Mouse (Mus musculus): ENCODE measurements around the gene Chil5. TPM values are rescaled to one million over a fixed set of nuclear protein-coding genes. Genes with fewer than 3 reads are reported as not detected.
A peak's percentile ranks its signal among the peaks of the same experiment; 100 is the strongest.
"Not testable (repeated sequence)": the region's sequence is repeated elsewhere in the genome, so short reads cannot be mapped to it uniquely, and the experiment has no call there.

Chil5 gene
- polyA plus RNA-seq (2015; fragmentation: Nextera tagmentation; extraction: Ambion mirVana) = not detected in 2 replicates

DNA sequence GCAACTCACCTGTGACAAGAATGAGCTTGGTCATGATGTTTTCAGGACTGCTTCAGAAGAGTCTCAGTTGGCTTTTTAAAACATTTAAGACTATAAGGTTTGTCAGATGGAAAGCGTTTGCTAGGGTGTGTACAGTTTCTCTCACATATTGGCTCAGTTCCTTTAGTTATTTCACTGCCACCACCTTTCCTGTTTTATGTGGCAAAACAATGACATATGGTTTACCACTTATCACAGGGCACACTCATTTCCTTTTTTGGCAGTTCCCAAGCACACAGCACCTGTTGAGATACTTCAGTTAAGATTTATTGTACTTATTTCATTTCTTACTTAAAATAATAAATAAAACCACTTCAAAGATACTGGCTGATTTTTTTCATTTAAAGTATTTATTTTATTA, at the start of gene Chil5:
Chil5 (minus strand) TSS at position 34 of the 400 bp plus-strand sequence.
- Histone ChIP-seq H3K36me3 (ENCODE audit: control insufficient read depth, insufficient read depth, low read length) (no peaks in the 10 kb centered on the region), H3K4me1 (replicated peaks; ENCODE audit: control insufficient read depth, insufficient read depth, low read length) (no peaks in the 10 kb centered on the region), H3K4me2 (ENCODE audit: low read depth, low read length) (no peak within 1 kb of the TSS), H3K4me3 (ENCODE audit: low read length) (no peak within 1 kb of the TSS), H3K9ac (ENCODE audit: low read length) (no peak within 1 kb of the TSS), H3K27me3 (ENCODE audit: control insufficient read depth, insufficient read depth, low read depth, low read length) (no peaks in the 10 kb centered on the region), H3K27ac (ENCODE audit: low read length) (no peak within 1 kb of the TSS), H3K9me3 (ENCODE audit: control insufficient read depth, low read length) (no peaks in the 10 kb centered on the region)
- 68% methylated on average over 1 of the region's 1 CpGs for WGBS
- no peak for ATAC-seq (ENCODE audit: low read depth)

DNA sequence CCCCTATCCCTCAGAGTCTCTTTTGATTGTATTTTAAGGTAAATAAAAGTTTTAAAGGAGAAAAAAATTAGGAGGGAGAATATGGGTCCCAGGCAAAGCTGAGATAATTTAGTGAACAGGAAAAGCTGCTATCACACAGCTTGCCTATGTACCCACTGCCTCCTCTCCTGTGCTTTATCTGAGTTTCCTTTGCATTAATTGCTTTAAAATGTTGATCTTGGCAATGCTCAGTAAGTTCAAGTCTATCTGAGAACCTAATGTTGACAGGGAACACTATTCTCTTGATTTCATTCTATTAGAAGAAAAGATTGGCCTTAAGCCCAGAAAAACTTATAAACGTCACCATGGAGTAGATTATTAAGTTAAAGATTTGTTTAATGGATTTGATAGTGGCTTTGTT, 42.2 kb upstream of the Chil5 start:
- no peak overlapping the region for H3K4me2 ChIP-seq (ENCODE audit: low read depth, low read length)
- 20% methylated on average over 1 of the region's 1 CpGs for WGBS
- H3K4me3 ChIP-seq (ENCODE audit: low read length) = no peak overlapping the region
- peak; percentile 34; the same call in 1 of the 2 replicates for ATAC-seq (ENCODE audit: low read depth)
- H3K9ac ChIP-seq (ENCODE audit: low read length) = no peak overlapping the region
- no peak overlapping the region for H3K27ac ChIP-seq (ENCODE audit: low read length)
- H3K4me1 ChIP-seq (replicated peaks; ENCODE audit: control insufficient read depth, insufficient read depth, low read length) = no peaks in the 10 kb centered on the region
- H3K27me3 ChIP-seq (ENCODE audit: control insufficient read depth, insufficient read depth, low read depth, low read length) = no peaks in the 10 kb centered on the region
- H3K36me3 ChIP-seq (ENCODE audit: control insufficient read depth, insufficient read depth, low read length) = no peaks in the 10 kb centered on the region
- no peaks in the 10 kb centered on the region for H3K9me3 ChIP-seq (ENCODE audit: control insufficient read depth, low read length)

DNA sequence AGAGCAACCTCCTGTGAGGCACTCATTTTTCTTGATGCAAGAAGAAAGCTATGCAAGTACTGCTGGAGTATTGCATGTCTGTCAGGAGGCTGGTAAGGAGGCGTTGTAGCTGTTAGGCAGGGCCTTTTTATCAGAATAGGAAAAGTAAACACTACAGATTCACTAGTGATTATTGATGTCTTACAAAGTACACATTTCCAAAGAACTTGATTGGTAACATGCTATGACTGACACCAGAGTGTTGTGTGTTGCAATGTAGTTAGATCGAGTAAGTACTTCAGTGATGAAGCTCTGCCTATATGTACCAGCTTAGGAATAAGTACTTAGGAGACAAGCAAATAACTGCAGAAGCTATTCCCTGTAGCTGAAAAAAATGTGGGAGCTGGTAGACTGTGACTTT, 38.4 kb upstream of the Chil5 start:
- 40% methylated on average over 2 of the region's 2 CpGs for WGBS
- Histone ChIP-seq H3K27me3 (ENCODE audit: control insufficient read depth, insufficient read depth, low read depth, low read length) (no peaks in the 10 kb centered on the region), H3K4me1 (replicated peaks; ENCODE audit: control insufficient read depth, insufficient read depth, low read length) (no peaks in the 10 kb centered on the region), H3K9me3 (ENCODE audit: control insufficient read depth, low read length) (no peaks in the 10 kb centered on the region), H3K36me3 (ENCODE audit: control insufficient read depth, insufficient read depth, low read length) (no peaks in the 10 kb centered on the region), H3K4me2 (ENCODE audit: low read depth, low read length) (no peak overlapping the region), H3K9ac (ENCODE audit: low read length) (no peak overlapping the region), H3K4me3 (ENCODE audit: low read length) (no peak overlapping the region), H3K27ac (ENCODE audit: low read length) (no peak overlapping the region)
- 0 out of 2 replicates have a peak, but pooled peaks have one; percentile 12 for ATAC-seq (ENCODE audit: low read depth)

DNA sequence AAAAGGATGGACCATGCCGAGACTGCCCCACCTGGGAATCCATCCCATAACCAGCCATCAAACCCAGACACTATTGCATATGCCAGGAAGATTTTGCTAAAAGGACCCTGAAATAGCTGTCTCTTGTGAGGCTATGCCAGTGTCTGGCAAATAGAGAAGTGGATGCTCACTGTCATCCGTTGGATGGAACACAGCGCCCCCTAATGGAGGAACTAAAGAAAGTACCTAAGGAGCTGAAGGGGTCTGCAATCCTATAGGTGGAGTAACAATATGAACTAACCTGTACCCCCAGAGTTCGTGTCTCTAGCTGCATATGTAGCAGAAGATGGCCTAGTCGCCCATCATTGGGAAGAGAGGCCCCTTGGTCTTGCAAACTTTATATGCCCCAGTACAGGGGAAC, 35.1 kb upstream of the Chil5 start:
- H3K4me3 ChIP-seq (ENCODE audit: low read length); H3K9ac ChIP-seq (ENCODE audit: low read length); H3K27me3 ChIP-seq (ENCODE audit: control insufficient read depth, insufficient read depth, low read depth, low read length); H3K36me3 ChIP-seq (ENCODE audit: control insufficient read depth, insufficient read depth, low read length); H3K9me3 ChIP-seq (ENCODE audit: control insufficient read depth, low read length); H3K27ac ChIP-seq (ENCODE audit: low read length); H3K4me1 ChIP-seq (replicated peaks; ENCODE audit: control insufficient read depth, insufficient read depth, low read length); ATAC-seq (ENCODE audit: low read depth); H3K4me2 ChIP-seq (ENCODE audit: low read depth, low read length): not testable (repeated sequence)
- 37% methylated on average over 5 of the region's 5 CpGs for WGBS

DNA sequence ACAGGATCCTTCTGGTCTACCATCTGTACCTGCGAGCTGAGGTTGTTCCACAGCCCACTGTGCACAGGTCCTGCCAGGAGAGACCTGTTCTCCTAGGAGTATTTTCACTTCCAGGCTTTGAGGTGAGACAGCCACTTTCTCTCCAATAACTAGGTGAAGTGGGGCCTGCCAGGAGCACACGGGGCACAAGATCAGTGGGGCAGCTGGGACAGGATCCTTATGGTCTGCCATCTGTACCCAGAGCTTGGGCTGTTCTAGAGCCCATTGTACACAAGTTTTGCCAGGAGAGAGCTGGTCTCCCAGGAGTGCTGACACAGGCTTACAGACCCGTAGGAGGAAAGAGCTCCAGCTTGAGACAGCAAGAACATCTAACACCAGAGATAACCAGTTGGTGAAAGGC, 25.4 kb upstream of the Chil5 start:
- 52% methylated on average over 3 of the region's 3 CpGs for WGBS
- no peak for ATAC-seq (ENCODE audit: low read depth)
- no peaks in the 10 kb centered on the region for H3K27me3 ChIP-seq (ENCODE audit: control insufficient read depth, insufficient read depth, low read depth, low read length)
- no peak overlapping the region for H3K9ac ChIP-seq (ENCODE audit: low read length)
- no peak overlapping the region for H3K27ac ChIP-seq (ENCODE audit: low read length)
- H3K36me3 ChIP-seq (ENCODE audit: control insufficient read depth, insufficient read depth, low read length) = no peaks in the 10 kb centered on the region
- no peaks in the 10 kb centered on the region for H3K4me1 ChIP-seq (replicated peaks; ENCODE audit: control insufficient read depth, insufficient read depth, low read length)
- no peaks in the 10 kb centered on the region for H3K9me3 ChIP-seq (ENCODE audit: control insufficient read depth, low read length)
- no peak overlapping the region for H3K4me2 ChIP-seq (ENCODE audit: low read depth, low read length)
- H3K4me3 ChIP-seq (ENCODE audit: low read length) = no peak overlapping the region

DNA sequence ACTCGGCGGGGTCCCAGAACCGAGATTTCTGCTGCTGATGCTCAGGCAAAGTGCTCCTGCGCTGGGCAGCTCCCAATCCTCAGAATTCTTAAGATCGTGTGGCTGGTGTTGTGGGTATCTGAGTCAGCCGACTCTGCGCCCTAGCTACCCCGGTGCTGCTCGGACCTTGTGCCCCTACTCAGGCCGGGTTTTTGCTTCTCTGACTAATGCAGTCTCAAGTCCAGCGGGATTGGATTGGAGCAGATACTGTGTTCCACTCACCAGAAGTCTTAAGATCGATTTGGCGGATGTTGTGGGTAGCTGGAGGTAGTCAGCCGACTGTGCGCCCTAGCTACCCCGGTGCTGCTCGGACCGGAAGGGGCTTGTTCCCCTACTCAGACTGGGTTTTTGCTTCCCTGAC, 19.3 kb upstream of the Chil5 start:
- WGBS = 50% methylated on average over 18 of the region's 18 CpGs
- Histone ChIP-seq H3K9me3 (ENCODE audit: control insufficient read depth, low read length) (no peaks in the 10 kb centered on the region), H3K9ac (ENCODE audit: low read length) (no peak overlapping the region), H3K4me2 (ENCODE audit: low read depth, low read length) (no peak overlapping the region), H3K36me3 (ENCODE audit: control insufficient read depth, insufficient read depth, low read length) (no peaks in the 10 kb centered on the region), H3K27ac (ENCODE audit: low read length) (no peak overlapping the region), H3K4me1 (replicated peaks; ENCODE audit: control insufficient read depth, insufficient read depth, low read length) (no peaks in the 10 kb centered on the region), H3K27me3 (ENCODE audit: control insufficient read depth, insufficient read depth, low read depth, low read length) (no peaks in the 10 kb centered on the region), H3K4me3 (ENCODE audit: low read length) (no peak overlapping the region)
- no peak for ATAC-seq (ENCODE audit: low read depth)

DNA sequence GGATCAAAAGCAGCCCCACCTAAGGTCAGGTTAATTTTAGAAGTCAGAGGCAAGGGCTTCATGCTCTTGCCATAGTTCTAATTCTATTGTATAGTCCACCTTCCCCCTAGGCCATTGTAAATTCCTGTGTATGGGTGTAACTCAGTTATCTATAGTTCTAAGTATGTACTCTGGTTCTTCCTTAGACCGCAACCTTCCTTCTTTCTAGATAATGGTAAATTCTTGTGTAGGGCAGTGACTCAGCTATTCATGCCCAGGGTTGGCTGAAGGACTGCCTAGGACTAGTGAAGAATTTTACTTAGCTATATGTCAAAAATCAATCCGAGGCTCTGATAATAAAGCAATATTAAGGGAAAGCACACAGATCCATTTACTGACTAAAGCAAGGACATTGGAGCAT, 7.7 kb upstream of the Chil5 start:
- H3K27me3 ChIP-seq (ENCODE audit: control insufficient read depth, insufficient read depth, low read depth, low read length) = no peaks in the 10 kb centered on the region
- H3K9me3 ChIP-seq (ENCODE audit: control insufficient read depth, low read length) = no peaks in the 10 kb centered on the region
- 85% methylated on average over 2 of the region's 2 CpGs for WGBS
- no peak overlapping the region for H3K4me2 ChIP-seq (ENCODE audit: low read depth, low read length)
- H3K4me1 ChIP-seq (replicated peaks; ENCODE audit: control insufficient read depth, insufficient read depth, low read length) = no peaks in the 10 kb centered on the region
- no peak overlapping the region for H3K4me3 ChIP-seq (ENCODE audit: low read length)
- H3K36me3 ChIP-seq (ENCODE audit: control insufficient read depth, insufficient read depth, low read length) = no peaks in the 10 kb centered on the region
- no peak overlapping the region for H3K27ac ChIP-seq (ENCODE audit: low read length)
- no peak for ATAC-seq (ENCODE audit: low read depth)
- H3K9ac ChIP-seq (ENCODE audit: low read length) = no peak overlapping the region

DNA sequence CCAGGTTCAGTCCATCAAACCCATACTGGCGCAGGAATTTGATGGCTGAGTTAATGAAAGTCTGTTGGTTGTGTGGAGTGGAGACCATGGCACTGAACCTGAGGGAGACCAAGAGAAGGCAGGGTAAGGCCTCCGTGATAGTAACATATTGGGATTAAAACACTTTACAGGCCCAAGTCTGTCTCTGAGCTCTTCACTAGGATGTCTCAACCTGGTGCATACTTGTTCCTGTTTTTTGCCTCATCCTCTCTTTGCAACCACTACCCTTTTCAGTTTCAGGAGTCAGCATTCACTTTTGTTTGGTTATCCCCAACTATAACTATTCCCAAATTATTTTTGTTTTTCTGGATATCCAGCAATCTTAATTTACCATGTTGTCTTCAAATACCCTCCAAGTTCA, 8.5 kb downstream of the Chil5 start:
- no peaks in the 10 kb centered on the region for H3K9me3 ChIP-seq (ENCODE audit: control insufficient read depth, low read length)
- H3K4me1 ChIP-seq (replicated peaks; ENCODE audit: control insufficient read depth, insufficient read depth, low read length) = no peaks in the 10 kb centered on the region
- H3K36me3 ChIP-seq (ENCODE audit: control insufficient read depth, insufficient read depth, low read length) = no peaks in the 10 kb centered on the region
- H3K9ac ChIP-seq (ENCODE audit: low read length) = no peak overlapping the region
- no peaks in the 10 kb centered on the region for H3K27me3 ChIP-seq (ENCODE audit: control insufficient read depth, insufficient read depth, low read depth, low read length)
- H3K4me3 ChIP-seq (ENCODE audit: low read length) = no peak overlapping the region
- H3K4me2 ChIP-seq (ENCODE audit: low read depth, low read length) = no peak overlapping the region
- WGBS = 82% methylated on average over 2 of the region's 2 CpGs
- H3K27ac ChIP-seq (ENCODE audit: low read length) = no peak overlapping the region
- ATAC-seq (ENCODE audit: low read depth) = no peak

DNA sequence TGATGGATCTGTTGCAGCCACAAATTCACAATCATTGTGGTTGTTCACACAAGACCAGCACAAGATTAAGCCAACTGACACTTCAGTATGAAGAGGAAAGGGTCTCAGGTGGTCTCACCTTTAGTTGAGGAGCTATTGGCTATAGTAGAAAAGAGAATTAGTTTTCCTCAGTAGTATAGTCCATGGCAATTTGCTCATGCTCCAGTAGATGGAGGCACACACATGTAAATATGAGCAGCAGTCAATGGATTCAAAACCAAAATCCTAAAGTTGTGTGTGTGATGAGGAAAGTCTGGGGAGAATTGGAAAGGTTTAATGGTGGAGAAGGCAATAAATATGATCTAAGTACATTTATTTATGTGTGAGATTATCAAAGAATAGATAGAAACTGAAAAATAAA, 10.8 kb downstream of the Chil5 start:
- Histone ChIP-seq H3K36me3 (ENCODE audit: control insufficient read depth, insufficient read depth, low read length) (no peaks in the 10 kb centered on the region), H3K9ac (ENCODE audit: low read length) (no peak overlapping the region), H3K4me1 (replicated peaks; ENCODE audit: control insufficient read depth, insufficient read depth, low read length) (no peaks in the 10 kb centered on the region), H3K4me3 (ENCODE audit: low read length) (no peak overlapping the region), H3K27me3 (ENCODE audit: control insufficient read depth, insufficient read depth, low read depth, low read length) (no peaks in the 10 kb centered on the region), H3K9me3 (ENCODE audit: control insufficient read depth, low read length) (no peaks in the 10 kb centered on the region), H3K27ac (ENCODE audit: low read length) (no peak overlapping the region), H3K4me2 (ENCODE audit: low read depth, low read length) (no peak overlapping the region)
- no peak for ATAC-seq (ENCODE audit: low read depth)

DNA sequence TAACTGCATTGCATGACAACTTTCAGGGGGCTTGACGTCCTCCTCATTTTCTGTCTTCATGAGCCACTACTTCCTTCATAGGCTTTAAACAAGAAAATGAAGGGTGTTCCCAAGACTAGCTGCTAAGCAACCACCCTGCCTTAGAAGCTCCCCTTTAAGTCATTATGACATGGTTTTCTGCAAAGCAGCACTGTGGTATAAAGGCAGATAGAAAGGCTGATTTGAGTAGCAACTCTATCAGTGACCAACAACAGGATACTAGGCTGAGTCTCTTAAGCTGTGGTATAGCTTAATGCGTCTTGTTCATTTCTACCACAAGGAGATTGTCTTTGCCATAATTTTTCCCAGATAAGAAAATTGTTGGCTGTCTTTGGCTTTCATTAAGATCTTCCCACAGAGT, 18.1 kb downstream of the Chil5 start, which contains the start of gene Pifo:
Pifo (minus strand) TSS at position 101 of the 400 bp plus-strand sequence.
- ATAC-seq (ENCODE audit: low read depth) = no peak
- H3K4me1 ChIP-seq (replicated peaks; ENCODE audit: control insufficient read depth, insufficient read depth, low read length) = no peaks in the 10 kb centered on the region
- no peak within 1 kb of the TSS for H3K27ac ChIP-seq (ENCODE audit: low read length)
- H3K27me3 ChIP-seq (ENCODE audit: control insufficient read depth, insufficient read depth, low read depth, low read length) = no peaks in the 10 kb centered on the region
- no peaks in the 10 kb centered on the region for H3K9me3 ChIP-seq (ENCODE audit: control insufficient read depth, low read length)
- H3K4me3 ChIP-seq (ENCODE audit: low read length) = no peak within 1 kb of the TSS
- no peak within 1 kb of the TSS for H3K9ac ChIP-seq (ENCODE audit: low read length)
- 84% methylated on average over 2 of the region's 2 CpGs for WGBS
- H3K4me2 ChIP-seq (ENCODE audit: low read depth, low read length) = no peak within 1 kb of the TSS
- H3K36me3 ChIP-seq (ENCODE audit: control insufficient read depth, insufficient read depth, low read length) = no peaks in the 10 kb centered on the region

Measured in lung, embryonic 16.5 days (tissue).